19 mouse cellular contexts compared by ENCODE assay signal in the genomic region with DNA sequence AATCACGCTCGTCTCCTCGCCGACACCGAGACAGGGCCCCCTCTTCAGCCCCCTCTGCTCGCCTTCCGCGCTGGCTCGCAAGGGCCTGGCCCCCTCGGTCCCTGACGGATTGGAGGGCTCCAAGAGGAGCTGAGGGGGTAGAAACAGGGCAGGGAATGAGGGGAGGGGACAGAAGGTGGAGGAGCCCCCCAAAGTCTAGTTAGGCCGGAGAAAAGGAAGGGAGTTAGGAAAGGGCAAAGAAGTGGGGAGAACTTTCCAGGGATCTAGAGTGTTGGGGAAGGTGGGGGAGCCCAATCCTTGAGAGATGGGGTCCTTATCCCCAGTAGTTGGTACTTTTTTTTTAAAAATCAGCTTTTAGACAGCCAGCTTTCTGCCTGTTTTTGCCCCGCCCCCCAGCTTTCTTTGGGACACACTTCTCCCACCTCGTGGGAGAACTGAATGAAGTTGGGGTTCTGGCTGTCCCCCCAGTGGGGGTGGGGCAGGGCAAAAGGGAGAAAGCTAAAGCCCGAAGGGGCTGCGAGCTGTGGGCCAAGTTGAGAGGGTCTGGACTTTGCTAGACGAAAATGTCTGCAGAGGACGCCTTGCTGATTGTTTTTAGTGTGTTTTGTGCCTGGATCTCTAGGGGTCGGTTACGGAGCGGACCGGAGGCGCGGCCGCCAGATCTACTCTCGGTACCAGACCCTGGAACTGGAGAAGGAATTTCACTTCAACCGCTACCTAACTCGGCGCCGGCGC. TPM values are rescaled to one million over a fixed set of nuclear protein-coding genes. Genes with fewer than 3 reads are reported as not detected.
DNase-seq lines count a peak whose midpoint lies in the region; ATAC-seq and TF ChIP-seq lines count a peak whose summit lies in the region.
"Had no signal": no experiment of that assay in that cellular context is flagged by ENCODE, and none has a peak within 500 bp of the region (broad histone marks: within the 10 kb centered on the region; RNA-seq: fewer than 3 reads in every experiment).

No protein-coding gene starts in this region.

- H3K9ac ChIP-seq in kidney, embryonic 15.5 days, result peak overlapping the region; percentile 51
- H3K9ac ChIP-seq in MEL (ENCODE audit: control insufficient read depth, low read depth, low read length, poor library complexity, severe bottlenecking), result peak overlapping the region; percentile 91
- H3K9ac ChIP-seq in hindbrain, embryonic 14.5 days, result peak overlapping the region; percentile 37; the same call in 1 of the 2 replicates
- peak overlapping the region; percentile 99 for H3K9ac ChIP-seq in neural tube, embryonic 13.5 days
- H3K9ac ChIP-seq: forebrain, embryonic 15.5 days had no signal

- no peaks in the 10 kb centered on the region for H3K36me3 ChIP-seq in kidney, embryonic 15.5 days
- peaks cover 0 to 14% of the 10 kb centered on the region in 2 experiments; a peak in 2 of 4 replicates for H3K36me3 ChIP-seq in MEL (ENCODE audit: control insufficient read depth in 1 of 2, insufficient read depth in 2 of 2, low read length in 2 of 2)
- H3K36me3 ChIP-seq in hindbrain, embryonic 14.5 days (replicated peaks; ENCODE audit: control insufficient read depth, insufficient read depth), result no peaks in the 10 kb centered on the region
- peaks cover 14% of the 10 kb centered on the region; the same call in 1 of the 2 replicates for H3K36me3 ChIP-seq in neural tube, embryonic 13.5 days
- H3K36me3 ChIP-seq: forebrain, embryonic 15.5 days had no signal

- H3K27me3 ChIP-seq in kidney, embryonic 15.5 days, result peaks cover 78% of the 10 kb centered on the region
- no peaks in the 10 kb centered on the region for H3K27me3 ChIP-seq in MEL (ENCODE audit: control insufficient read depth in 1 of 2, insufficient read depth in 2 of 2, low read length in 2 of 2)
- peaks cover 98% of the 10 kb centered on the region for H3K27me3 ChIP-seq in hindbrain, embryonic 14.5 days (ENCODE audit: control insufficient read depth, insufficient read depth, low read length)
- H3K27me3 ChIP-seq in neural tube, embryonic 13.5 days, result no peaks in the 10 kb centered on the region
- H3K27me3 ChIP-seq: CH12.LX had no signal

- TF ChIP-seq CTCF in MEL (IDR thresholded peaks at IDR 0.05 in 2 of 3, conservative IDR thresholded peaks at IDR 0.05 in 1 of 3; ENCODE audit: control insufficient read depth in 1 of 3, insufficient read depth in 1 of 3, low read depth in 2 of 3, low read length in 3 of 3, poor library complexity in 1 of 3, severe bottlenecking in 1 of 3), result no peak

- no peak for TF ChIP-seq POLR2A in MEL (IDR thresholded peaks at IDR 0.05; ENCODE audit: control insufficient read depth in 1 of 2, insufficient read depth in 1 of 2, low read depth in 1 of 2, low read length in 2 of 2, poor library complexity in 1 of 2)

- H3K79me2 ChIP-seq in MEL (ENCODE audit: control insufficient read depth, insufficient read depth, low read length, poor library complexity), result peaks cover 10% of the 10 kb centered on the region

- H3K4me2 ChIP-seq in kidney, embryonic 15.5 days, result peak overlapping the region; percentile 55
- peak overlapping the region; percentile 30 for H3K4me2 ChIP-seq in hindbrain, embryonic 14.5 days (replicated peaks)
- H3K4me2 ChIP-seq in neural tube, embryonic 13.5 days, result peak overlapping the region; percentile 91
- H3K4me2 ChIP-seq: forebrain, embryonic 15.5 days had no signal

- 0 out of 2 replicates have a peak, but pooled peaks have one; percentile 15 for ATAC-seq in kidney, embryonic 15.5 days (replicated peaks; ENCODE audit: low FRiP score)
- no peak for ATAC-seq in hindbrain, embryonic 14.5 days (ENCODE audit: low FRiP score)
- ATAC-seq in neural tube, embryonic 13.5 days (ENCODE audit: low read depth), result no peak
- ATAC-seq: forebrain, embryonic 15.5 days had no signal

- TF ChIP-seq RAD21 in MEL (IDR thresholded peaks at IDR 0.05; ENCODE audit: low read depth, low read length), result no peak

- WGBS in kidney, embryonic 15.5 days, result 3% methylated on average over 31 of the region's 31 CpGs
- WGBS in hindbrain, embryonic 14.5 days, result 2% methylated on average over 31 of the region's 31 CpGs
- WGBS in neural tube, embryonic 13.5 days, result under 1% methylated on average over 31 of the region's 31 CpGs

- peak overlapping the region; percentile 35 for H3K4me3 ChIP-seq in kidney, embryonic 15.5 days (replicated peaks)
- peak overlapping the region; percentile 50 to 62 for H3K4me3 ChIP-seq in MEL (ENCODE audit: control insufficient read depth in 1 of 2, insufficient read depth in 1 of 2, low read depth in 2 of 2, low read length in 2 of 2)
- H3K4me3 ChIP-seq in hindbrain, embryonic 14.5 days (replicated peaks; ENCODE audit: low read length), result peak overlapping the region; percentile 22
- H3K4me3 ChIP-seq in neural tube, embryonic 13.5 days, result peak overlapping the region; percentile 47
- H3K4me3 ChIP-seq: forebrain, embryonic 15.5 days had no signal

- no peak for DNase-seq in kidney, adult 11 months
- DNase-seq in MEL (ENCODE audit: low read depth, low spot score), result no peak
- DNase-seq in hindbrain, embryonic 14.5 days (ENCODE audit: low spot score), result no peak
- no peak for DNase-seq in right cerebral cortex, postnatal 4 days
- no peak for DNase-seq in right cerebral cortex, adult 2 months (ENCODE audit: low spot score in 2 of 2)
- DNase-seq in ovary, postnatal 10 days (ENCODE audit: low spot score), result no peak
- DNase-seq: cerebellum, adult 11 months; kidney, postnatal 14 days; lung, postnatal 10 days; right cerebral cortex, adult 18-20 months; thymus, adult 18-20 months had no signal

- H3K9me3 ChIP-seq in kidney, embryonic 15.5 days (replicated peaks), result no peaks in the 10 kb centered on the region
- no peaks in the 10 kb centered on the region for H3K9me3 ChIP-seq in MEL (replicated peaks; ENCODE audit: insufficient read depth, low read length)
- H3K9me3 ChIP-seq in hindbrain, embryonic 14.5 days (ENCODE audit: control insufficient read depth, low read length), result no peaks in the 10 kb centered on the region
- H3K9me3 ChIP-seq in neural tube, embryonic 13.5 days, result no peaks in the 10 kb centered on the region
- H3K9me3 ChIP-seq: forebrain, embryonic 15.5 days had no signal

- H3K27ac ChIP-seq in kidney, embryonic 15.5 days, result peak overlapping the region; percentile 92
- peak overlapping the region; percentile 59 for H3K27ac ChIP-seq in MEL (ENCODE audit: control insufficient read depth, low read depth, low read length)
- no peak overlapping the region; the same call in 1 of the 2 replicates for H3K27ac ChIP-seq in hindbrain, embryonic 14.5 days
- H3K27ac ChIP-seq in neural tube, embryonic 13.5 days (replicated peaks), result peak overlapping the region; percentile 96
- H3K27ac ChIP-seq: forebrain, embryonic 15.5 days had no signal

- H3K4me1 ChIP-seq in kidney, embryonic 15.5 days, result peaks cover 95% of the 10 kb centered on the region
- peaks cover 9 to 18% of the 10 kb centered on the region in 2 experiments; a peak in 3 of 4 replicates for H3K4me1 ChIP-seq in MEL (ENCODE audit: control insufficient read depth in 1 of 2, insufficient read depth in 2 of 2, low read length in 2 of 2)
- 0 out of 2 replicates have a peak, but pooled peaks cover 4% of the 10 kb centered on the region for H3K4me1 ChIP-seq in hindbrain, embryonic 14.5 days (replicated peaks; ENCODE audit: control insufficient read depth, insufficient read depth, low read length)
- H3K4me1 ChIP-seq in neural tube, embryonic 13.5 days (replicated peaks), result peaks cover 99% of the 10 kb centered on the region

- TF ChIP-seq EP300 in MEL (IDR thresholded peaks at IDR 0.05; ENCODE audit: low read depth in 1 of 2, low read length in 2 of 2), result no peak

RNA-seq across cellular contexts. Expression of a gene that starts 8.5 kb away (rescaled TPM):
- polyA plus RNA-seq in kidney, embryonic 15.5 days (2015; fragmentation: Nextera tagmentation; extraction: Ambion mirVana), result 7.9 and 10.2 TPM in 2 replicates
- 2.5 and 2.6 TPM in 2 replicates for total RNA-seq in MEL (2012; rRNA removed)
- polyA plus RNA-seq in MEL (2012; ENCODE audit: insufficient read depth in 1 of 2, insufficient read length in 2 of 2, low read depth in 1 of 2, low replicate concordance in 2 of 2, missing spikeins in 1 of 2), result 1 to 10 TPM in 1 of 2 experiments, not detected in 1; 9.4 TPM
- 74.9 and 90.0 TPM in 2 replicates for polyA plus RNA-seq in hindbrain, embryonic 14.5 days (2014; fragmentation: Nextera tagmentation; extraction: Ambion mirVana)
- 40.2 and 49.9 TPM in 2 replicates for polyA plus RNA-seq in neural tube, embryonic 13.5 days (2015; fragmentation: Nextera tagmentation; extraction: Ambion mirVana)
- total RNA-seq: granulocyte monocyte progenitor cell, adult 5-6 weeks; left cerebral cortex, postnatal 10 days had no signal
- polyA plus RNA-seq: forebrain, embryonic 15.5 days had no signal

RNA-seq across cellular contexts. Expression of a gene that starts 12.2 kb away (rescaled TPM):
- polyA plus RNA-seq in kidney, embryonic 15.5 days (2015; fragmentation: Nextera tagmentation; extraction: Ambion mirVana), result 10.9 and 11.0 TPM in 2 replicates
- total RNA-seq in MEL (2012; rRNA removed), result 1.7 and 2.3 TPM in 2 replicates
- polyA plus RNA-seq in MEL (2012; ENCODE audit: insufficient read depth in 1 of 2, insufficient read length in 2 of 2, low read depth in 1 of 2, low replicate concordance in 2 of 2, missing spikeins in 1 of 2), result 1 to 10 TPM in 1 of 2 experiments, not detected in 1; 9.4 TPM
- 20.9 and 24.8 TPM in 2 replicates for polyA plus RNA-seq in hindbrain, embryonic 14.5 days (2014; fragmentation: Nextera tagmentation; extraction: Ambion mirVana)
- 46.8 and 51.1 TPM in 2 replicates for polyA plus RNA-seq in neural tube, embryonic 13.5 days (2015; fragmentation: Nextera tagmentation; extraction: Ambion mirVana)
- total RNA-seq: granulocyte monocyte progenitor cell, adult 5-6 weeks; left cerebral cortex, postnatal 10 days; monocyte, adult 5-6 weeks had no signal
- polyA plus RNA-seq: forebrain, embryonic 15.5 days had no signal

RNA-seq across cellular contexts. Expression of a gene that starts 19.9 kb away (rescaled TPM):
- polyA plus RNA-seq in kidney, embryonic 15.5 days (2015; fragmentation: Nextera tagmentation; extraction: Ambion mirVana), result 8.7 and 11.1 TPM in 2 replicates
- total RNA-seq in MEL (2012; rRNA removed), result 0.26 and 0.31 TPM in 2 replicates
- 1 to 10 TPM in 1 of 2 experiments, not detected in 1; 1.7 TPM for polyA plus RNA-seq in MEL (2012; ENCODE audit: insufficient read depth in 1 of 2, insufficient read length in 2 of 2, low read depth in 1 of 2, low replicate concordance in 2 of 2, missing spikeins in 1 of 2)
- 9.2 and 22.9 TPM in 2 replicates for polyA plus RNA-seq in hindbrain, embryonic 14.5 days (2014; fragmentation: Nextera tagmentation; extraction: Ambion mirVana)
- polyA plus RNA-seq in neural tube, embryonic 13.5 days (2015; fragmentation: Nextera tagmentation; extraction: Ambion mirVana), result 75.8 and 85.5 TPM in 2 replicates
- total RNA-seq: CH12.LX; granulocyte monocyte progenitor cell, adult 5-6 weeks; left cerebral cortex, postnatal 10 days; monocyte, adult 5-6 weeks had no signal
- polyA plus RNA-seq: embryonic facial prominence, embryonic 11.5 days; forebrain, embryonic 15.5 days had no signal

RNA-seq across cellular contexts. Expression of a gene that starts 34.0 kb away (rescaled TPM):
- 10.0 and 10.7 TPM in 2 replicates for polyA plus RNA-seq in kidney, embryonic 15.5 days (2015; fragmentation: Nextera tagmentation; extraction: Ambion mirVana)
- 3.2 and 4.1 TPM in 2 replicates for total RNA-seq in MEL (2012; rRNA removed)
- 100 to 1,000 TPM in 1 of 2 experiments, 1 to 10 TPM in 1; 9.5 to 400 TPM for polyA plus RNA-seq in MEL (2012; ENCODE audit: insufficient read depth in 1 of 2, insufficient read length in 2 of 2, low read depth in 1 of 2, low replicate concordance in 2 of 2, missing spikeins in 1 of 2)
- polyA plus RNA-seq in hindbrain, embryonic 14.5 days (2014; fragmentation: Nextera tagmentation; extraction: Ambion mirVana), result 0.25 and 0.75 TPM in 2 replicates
- polyA plus RNA-seq in neural tube, embryonic 13.5 days (2015; fragmentation: Nextera tagmentation; extraction: Ambion mirVana), result 40.9 and 43.4 TPM in 2 replicates
- total RNA-seq: granulocyte monocyte progenitor cell, adult 5-6 weeks; left cerebral cortex, postnatal 10 days; monocyte, adult 5-6 weeks had no signal
- polyA plus RNA-seq: embryonic facial prominence, embryonic 11.5 days; forebrain, embryonic 15.5 days had no signal

RNA-seq across cellular contexts. Expression of a gene that starts 43.0 kb away (rescaled TPM):
- polyA plus RNA-seq in kidney, embryonic 15.5 days (2015; fragmentation: Nextera tagmentation; extraction: Ambion mirVana), result 3.6 and 4.8 TPM in 2 replicates
- total RNA-seq in MEL (2012; rRNA removed), result 0.46 and 0.56 TPM in 2 replicates
- polyA plus RNA-seq in MEL (2012; ENCODE audit: insufficient read depth in 1 of 2, insufficient read length in 2 of 2, low read depth in 1 of 2, low replicate concordance in 2 of 2, missing spikeins in 1 of 2), result 1 to 10 TPM in 1 of 2 experiments, not detected in 1; 3.0 TPM
- 25.0 and 32.2 TPM in 2 replicates for polyA plus RNA-seq in hindbrain, embryonic 14.5 days (2014; fragmentation: Nextera tagmentation; extraction: Ambion mirVana)
- 18.8 and 32.2 TPM in 2 replicates for polyA plus RNA-seq in neural tube, embryonic 13.5 days (2015; fragmentation: Nextera tagmentation; extraction: Ambion mirVana)
- total RNA-seq: granulocyte monocyte progenitor cell, adult 5-6 weeks; left cerebral cortex, postnatal 10 days; monocyte, adult 5-6 weeks had no signal
- polyA plus RNA-seq: forebrain, embryonic 15.5 days had no signal

Comparison
In these comparisons a context has a peak if more than half of its experiments do, and no peak if none do; other contexts are left out.
1. H3K4me2 ChIP-seq: peak in every context shown above with its lines; median percentile 91 in neural tube, embryonic 13.5 days; 55 in kidney, embryonic 15.5 days; 30 in hindbrain, embryonic 14.5 days.
2. H3K9ac ChIP-seq: peak in every context shown above with its lines; median percentile 99 in neural tube, embryonic 13.5 days; 91 in MEL; 51 in kidney, embryonic 15.5 days; 37 in hindbrain, embryonic 14.5 days.